Mouse (Mus musculus): Measurements from ENCODE around the gene Irak2.

- no peak for TF ChIP-seq CTCF (IDR thresholded peaks at IDR 0.05; ENCODE audit: control insufficient read depth, insufficient read depth, low read length)
- no peak for TF ChIP-seq POLR2A (IDR thresholded peaks at IDR 0.05; ENCODE audit: borderline replicate concordance, control insufficient read depth, low read depth, low read length)
These were observed 29.4 kb upstream of the Irak2 start for GRCm38 (mm10) chr6:113608871-113609270.
